Mouse (Mus musculus): ENCODE measurements around the gene Bscl2. TPM values are rescaled to one million over a fixed set of nuclear protein-coding genes. Genes with fewer than 3 reads are reported as not detected.

The Bscl2 gene
- 100 to 1,000 TPM; 111 to 112 TPM for total RNA-seq (2021)

GRCm38 (mm10) chr19:8837251-8837791, at the start of gene Bscl2:
Gene Bscl2 (plus strand): TSS chr19:8837467.
- intact Hi-C loops (cut with DNase I): loop anchor here (5.0 kb wide), 2 partner anchors 80 to 130 kb away; partner anchors contain the start of genes Eef1g and Nxf1
- peak; percentile 89 to 92 for DNase-seq (ENCODE audit: low spot score in 2 of 2)

- DNase-seq (ENCODE audit: low spot score in 2 of 2): no peak
- intact Hi-C loops (cut with DNase I): no loop called here
Observed at GRCm38 (mm10) chr19:8788521-8788920, 48.7 kb upstream of the Bscl2 start.

- intact Hi-C loops (cut with DNase I): no loop called here
- DNase-seq (ENCODE audit: low spot score in 2 of 2): peak in 1 of 2 experiments; percentile 60
Observed at GRCm38 (mm10) chr19:8789171-8789570, 48.1 kb upstream of the Bscl2 start.

GRCm38 (mm10) chr19:8790171-8790570, 47.1 kb upstream of the Bscl2 start:
- peak in 1 of 2 experiments; percentile 69 for DNase-seq (ENCODE audit: low spot score in 2 of 2)
- intact Hi-C loops (cut with DNase I): no loop called here

- intact Hi-C loops (cut with DNase I): loop anchor here (1.0 kb wide), 1 partner anchor 21 kb away; the partner anchor contains the start of gene Ttc9c
- DNase-seq (ENCODE audit: low spot score in 2 of 2): peak; percentile 88 to 96
Observed at GRCm38 (mm10) chr19:8798264-8798946, 38.9 kb upstream of the Bscl2 start, which contains the start of gene Polr2g. Gene Polr2g (minus strand): TSS chr19:8798577.

GRCm38 (mm10) chr19:8798947-8799315, 38.3 kb upstream of the Bscl2 start:
- DNase-seq (ENCODE audit: low spot score in 2 of 2): no peak
- intact Hi-C loops (cut with DNase I): loop anchor here (1.0 kb wide), 1 partner anchor 20 kb away; the partner anchor contains the start of gene Ttc9c

- peak; percentile 96 to 99 for DNase-seq (ENCODE audit: low spot score in 2 of 2)
- intact Hi-C loops (cut with DNase I): loop anchor here (2.0 kb wide), 1 partner anchor 17 kb away; the partner anchor contains the start of gene Ttc9c
Observed at GRCm38 (mm10) chr19:8802130-8802821, 35.0 kb upstream of the Bscl2 start, which contains the start of gene Zbtb3. Gene Zbtb3 (plus strand): TSS chr19:8802555.

- DNase-seq (ENCODE audit: low spot score in 2 of 2): no peak
- intact Hi-C loops (cut with DNase I): loop anchor here (2.0 kb wide), 1 partner anchor 16 kb away; the partner anchor contains the start of gene Ttc9c
Observed at GRCm38 (mm10) chr19:8803204-8803780, 34.0 kb upstream of the Bscl2 start.

GRCm38 (mm10) chr19:8803879-8804660, 33.2 kb upstream of the Bscl2 start:
- intact Hi-C loops (cut with DNase I): loop anchor here (2.0 kb wide), 1 partner anchor 15 kb away; the partner anchor contains the start of gene Ttc9c
- no peak for DNase-seq (ENCODE audit: low spot score in 2 of 2)

- DNase-seq (ENCODE audit: low spot score in 2 of 2): no peak
- intact Hi-C loops (cut with DNase I): no loop called here
Observed at GRCm38 (mm10) chr19:8806810-8807209, 30.5 kb upstream of the Bscl2 start.

GRCm38 (mm10) chr19:8815812-8816211, 21.5 kb upstream of the Bscl2 start:
- no peak for DNase-seq (ENCODE audit: low spot score in 2 of 2)
- intact Hi-C loops (cut with DNase I): loop anchor here (5.0 kb wide), 2 partner anchors 59 to 249 kb away; partner anchors contain the start of gene Nxf1

- DNase-seq (ENCODE audit: low spot score in 2 of 2): no peak
- intact Hi-C loops (cut with DNase I): loop anchor here (5.0 kb wide), 2 partner anchors 60 to 250 kb away; partner anchors contain the start of gene Nxf1
Observed at GRCm38 (mm10) chr19:8817001-8817400, 20.3 kb upstream of the Bscl2 start.

- intact Hi-C loops (cut with DNase I): loop anchor here (2.0 to 5.0 kb wide), 3 partner anchors 16 to 251 kb away; partner anchors contain the start of genes Nxf1 and Zbtb3
- no peak for DNase-seq (ENCODE audit: low spot score in 2 of 2)
Observed at GRCm38 (mm10) chr19:8818301-8818798, 18.9 kb upstream of the Bscl2 start.

- intact Hi-C loops (cut with DNase I): loop anchor here (1.0 to 5.0 kb wide), 4 partner anchors 16 to 252 kb away; partner anchors contain the start of genes Nxf1, Polr2g and Zbtb3
- DNase-seq (ENCODE audit: low spot score in 2 of 2): peak; percentile 96 to 100
Observed at GRCm38 (mm10) chr19:8818801-8819595, 18.3 kb upstream of the Bscl2 start, which contains the start of gene Ttc9c. Gene Ttc9c (minus strand): TSS chr19:8819333.

- intact Hi-C loops (cut with DNase I): loop anchor here (1.0 to 5.0 kb wide), 5 partner anchors 17 to 253 kb away; partner anchors contain the start of genes 1700092M07Rik, Nxf1, Polr2g and Stx5a
- DNase-seq (ENCODE audit: low spot score in 2 of 2): peak; percentile 99
Observed at GRCm38 (mm10) chr19:8819596-8820423, 17.5 kb upstream of the Bscl2 start, which contains the start of gene Hnrnpul2. Gene Hnrnpul2 (plus strand): TSS chr19:8820010.

GRCm38 (mm10) chr19:8820424-8820956, 16.8 kb upstream of the Bscl2 start:
- intact Hi-C loops (cut with DNase I): loop anchor here (5.0 kb wide), 1 partner anchor 78 kb away; the partner anchor contains the start of genes 1700092M07Rik and Stx5a
- DNase-seq (ENCODE audit: low spot score in 2 of 2): peak in 1 of 2 experiments; percentile 37

Measured in left cerebral cortex, postnatal 25 days (tissue).